Mouse (Mus musculus) myocyte (in vitro differentiated cells): ENCODE measurements around the gene Eps8l1.

Experiments used
- E2F4 ChIP-seq: IDR thresholded peaks from one replicate; pipeline ENCODE4 v1.6.1; 2011; ENCODE audit warnings: mild to moderate bottlenecking, control low read depth, moderate library complexity; ENCODE audit not compliant: insufficient read depth
- POLR2A ChIP-seq: IDR thresholded peaks from one replicate; pipeline ENCODE4 v1.6.1; 2011; ENCODE audit warnings: low read depth, mild to moderate bottlenecking, control low read depth, moderate library complexity; ENCODE audit not compliant: insufficient read length
- SRF ChIP-seq: IDR thresholded peaks from one replicate; pipeline ENCODE4 v1.6.1; 2011; ENCODE audit warnings: low read depth; ENCODE audit not compliant: control insufficient read depth, insufficient read length
- TCF12 ChIP-seq: IDR thresholded peaks from one replicate; pipeline ENCODE4 v1.6.1; 2011; ENCODE audit warnings: mild to moderate bottlenecking, control low read depth; ENCODE audit not compliant: poor library complexity, insufficient read depth, severe bottlenecking
- USF1 ChIP-seq: IDR thresholded peaks from one replicate; pipeline ENCODE4 v1.6.1; 2011; ENCODE audit warnings: low read depth, mild to moderate bottlenecking, control low read depth, moderate library complexity

- TF ChIP-seq TCF12, result no peak
- no peak for TF ChIP-seq SRF
- no peak for TF ChIP-seq POLR2A
- no peak for TF ChIP-seq E2F4
- no peak for TF ChIP-seq USF1
These were observed 61.8 kb downstream of the Eps8l1 start for GRCm38 (mm10) chr7:4522292-4522691.
